In genomic region chr10:117130037-117130436, GRCm38 (mm10) we compare ENCODE assay signal across 11 mouse cellular contexts. TPM values are rescaled to one million over a fixed set of nuclear protein-coding genes. Genes with fewer than 3 reads are reported as not detected.
DNase-seq lines count a peak whose midpoint lies in the region; ATAC-seq and TF ChIP-seq lines count a peak whose summit lies in the region.
"Had no signal": no experiment of that assay in that cellular context is flagged by ENCODE, and none has a peak within 500 bp of the region (broad histone marks: within the 10 kb centered on the region; RNA-seq: fewer than 3 reads in every experiment).

No protein-coding gene starts in this region.

- H3K27me3 ChIP-seq in heart, postnatal 0 days (ENCODE audit: control insufficient read depth, insufficient read depth, low read length), result no peaks in the 10 kb centered on the region
- no peaks in the 10 kb centered on the region for H3K27me3 ChIP-seq in heart, embryonic 10.5 days (ENCODE audit: insufficient read depth, poor library complexity, severe bottlenecking)
- H3K27me3 ChIP-seq in liver, embryonic 16.5 days (ENCODE audit: control insufficient read depth, insufficient read depth, low read depth, low read length), result no peaks in the 10 kb centered on the region
- no peaks in the 10 kb centered on the region for H3K27me3 ChIP-seq in midbrain, embryonic 15.5 days (replicated peaks)
- H3K27me3 ChIP-seq: forebrain, embryonic 13.5 days; limb, embryonic 13.5 days had no signal

- peaks cover 6% of the 10 kb centered on the region; the same call in 1 of the 2 replicates for H3K36me3 ChIP-seq in heart, postnatal 0 days (replicated peaks; ENCODE audit: control insufficient read depth, insufficient read depth, low read length)
- H3K36me3 ChIP-seq in heart, embryonic 10.5 days, result peaks cover 18% of the 10 kb centered on the region
- H3K36me3 ChIP-seq in liver, embryonic 16.5 days (ENCODE audit: control insufficient read depth, insufficient read depth), result peaks cover 5% of the 10 kb centered on the region
- no peaks in the 10 kb centered on the region for H3K36me3 ChIP-seq in midbrain, embryonic 15.5 days (replicated peaks)

- 41% methylated on average over 6 of the region's 6 CpGs for WGBS in heart, postnatal 0 days
- whole genome bisulfite sequencing in heart, embryonic 10.5 days, result 88% methylated on average over 6 of the region's 6 CpGs
- 84% methylated on average over 6 of the region's 6 CpGs for WGBS in liver, embryonic 16.5 days (ENCODE audit: insufficient replicate concordance)
- 89% methylated on average over 6 of the region's 6 CpGs for WGBS in midbrain, embryonic 15.5 days

- 0 out of 2 replicates have a peak overlapping the region, but pooled peaks have one; percentile 43 for H3K27ac ChIP-seq in heart, postnatal 0 days (ENCODE audit: low read depth)
- H3K27ac ChIP-seq in heart, embryonic 10.5 days, result no peak overlapping the region
- H3K27ac ChIP-seq in liver, embryonic 16.5 days (ENCODE audit: low read length), result peak overlapping the region; percentile 37
- H3K27ac ChIP-seq in midbrain, embryonic 15.5 days, result no peak overlapping the region
- H3K27ac ChIP-seq: forebrain, embryonic 13.5 days; limb, embryonic 13.5 days had no signal

- peaks cover 25% of the 10 kb centered on the region for H3K4me1 ChIP-seq in heart, postnatal 0 days (ENCODE audit: control insufficient read depth, insufficient read depth)
- H3K4me1 ChIP-seq in heart, embryonic 10.5 days, result peaks cover 29% of the 10 kb centered on the region
- H3K4me1 ChIP-seq in liver, embryonic 16.5 days (ENCODE audit: control insufficient read depth, low read depth, low read length), result peaks cover 33% of the 10 kb centered on the region
- H3K4me1 ChIP-seq in midbrain, embryonic 15.5 days, result no peaks in the 10 kb centered on the region
- H3K4me1 ChIP-seq: forebrain, embryonic 13.5 days had no signal

- no peaks in the 10 kb centered on the region for H3K9me3 ChIP-seq in heart, postnatal 0 days (replicated peaks; ENCODE audit: control insufficient read depth, low read length)
- H3K9me3 ChIP-seq in heart, embryonic 10.5 days, result no peaks in the 10 kb centered on the region
- H3K9me3 ChIP-seq in liver, embryonic 16.5 days (replicated peaks; ENCODE audit: control insufficient read depth, low read length), result no peaks in the 10 kb centered on the region
- no peaks in the 10 kb centered on the region for H3K9me3 ChIP-seq in midbrain, embryonic 15.5 days
- H3K9me3 ChIP-seq: forebrain, embryonic 13.5 days; limb, embryonic 13.5 days had no signal

- DNase-seq in heart, postnatal 0 days (ENCODE audit: low spot score), result no peak
- no peak for DNase-seq in heart, embryonic 10.5 days (ENCODE audit: low spot score)
- DNase-seq in adrenal gland, adult 8-10 months, result peak; percentile 61
- DNase-seq in gastrocnemius, adult 8-10 months (ENCODE audit: low spot score in 2 of 2), result peak; percentile 31 to 49
- no peak for DNase-seq in right cerebral cortex, adult 2 months (ENCODE audit: low spot score in 2 of 2)
- no peak for DNase-seq in embryo, embryonic 9.5 days (ENCODE audit: extremely low spot score)

- no peak for TF ChIP-seq EP300 in heart, postnatal 0 days (IDR thresholded peaks at IDR 0.05; ENCODE audit: low read depth)

- H3K9ac ChIP-seq in heart, postnatal 0 days (replicated peaks; ENCODE audit: low read depth, low read length), result no peak overlapping the region
- H3K9ac ChIP-seq in liver, embryonic 16.5 days (ENCODE audit: low read depth, low read length), result no peak overlapping the region
- no peak overlapping the region for H3K9ac ChIP-seq in midbrain, embryonic 15.5 days
- H3K9ac ChIP-seq: forebrain, embryonic 13.5 days; limb, embryonic 13.5 days had no signal

- ATAC-seq in heart, postnatal 0 days (ENCODE audit: insufficient read depth, low read depth), result no peak
- ATAC-seq in liver, embryonic 16.5 days (ENCODE audit: low read depth), result no peak
- ATAC-seq in midbrain, embryonic 15.5 days (replicated peaks), result no peak
- ATAC-seq: forebrain, embryonic 13.5 days; intestine, embryonic 16.5 days had no signal

- no peak overlapping the region for H3K4me3 ChIP-seq in heart, postnatal 0 days (ENCODE audit: low read depth, low read length)
- no peak overlapping the region for H3K4me3 ChIP-seq in heart, embryonic 10.5 days
- H3K4me3 ChIP-seq in liver, embryonic 16.5 days (ENCODE audit: low read depth, low read length), result no peak overlapping the region
- no peak overlapping the region for H3K4me3 ChIP-seq in midbrain, embryonic 15.5 days
- H3K4me3 ChIP-seq: forebrain, embryonic 13.5 days; limb, embryonic 13.5 days had no signal

- no peak for TF ChIP-seq CTCF in heart, postnatal 0 days (IDR thresholded peaks at IDR 0.05; ENCODE audit: low read depth)

- no peak overlapping the region for H3K4me2 ChIP-seq in heart, postnatal 0 days (ENCODE audit: low read depth, low read length)
- H3K4me2 ChIP-seq in liver, embryonic 16.5 days (ENCODE audit: low read depth, low read length), result no peak overlapping the region
- H3K4me2 ChIP-seq in midbrain, embryonic 15.5 days, result no peak overlapping the region
- H3K4me2 ChIP-seq: forebrain, embryonic 13.5 days; limb, embryonic 13.5 days had no signal

RNA-seq across cellular contexts. Expression of gene Frs2, which starts 18.3 kb away (rescaled TPM):
- total RNA-seq in heart, postnatal 0 days (2014; rRNA removed; ENCODE audit: low replicate concordance), result 13.2 and 14.1 TPM in 2 replicates
- 12.8 and 13.6 TPM in 2 replicates for polyA plus RNA-seq in heart, postnatal 0 days (2015; fragmentation: Nextera tagmentation; extraction: Ambion mirVana)
- polyA plus RNA-seq in heart, embryonic 10.5 days (2016; fragmentation: Nextera tagmentation; extraction: Ambion mirVana), result 20.0 and 23.0 TPM in 2 replicates
- total RNA-seq in adrenal gland, adult 8-10 months (2022), result 10 to 100 TPM; 26.8 to 34.1 (median 29.6) TPM
- 10 to 100 TPM in 1 of 4 experiments, 1 to 10 TPM in 3; 8.9 to 10.1 (median 9.4) TPM for total RNA-seq in gastrocnemius, adult 8-10 months (2022)
- polyA plus RNA-seq in liver, embryonic 16.5 days (2015; fragmentation: Nextera tagmentation; extraction: Ambion mirVana), result 7.4 and 9.0 TPM in 2 replicates
- polyA plus RNA-seq in midbrain, embryonic 15.5 days (2015; fragmentation: Nextera tagmentation; extraction: Ambion mirVana), result 21.0 and 22.0 TPM in 2 replicates

Comparison
In these comparisons a context has a peak if more than half of its experiments do, and no peak if none do; other contexts are left out.
1. H3K27ac ChIP-seq: peak in heart, postnatal 0 days (single experiment) and liver, embryonic 16.5 days (single experiment); none in heart, embryonic 10.5 days (single experiment) and midbrain, embryonic 15.5 days (single experiment).
2. DNase-seq: peak in adrenal gland, adult 8-10 months (single experiment) and gastrocnemius, adult 8-10 months (2 of 2); none in heart, postnatal 0 days (single experiment), heart, embryonic 10.5 days (single experiment), right cerebral cortex, adult 2 months (0 of 2) and embryo, embryonic 9.5 days (single experiment).